Mouse (Mus musculus) C2C12 (cell line): ENCODE results near the gene Sort1. TPM values are rescaled to one million over a fixed set of nuclear protein-coding genes. Genes with fewer than 3 reads are reported as not detected.

Source experiments
- H3K27me3 ChIP-seq: one replicate; pipeline ENCODE4 v1.6.1; 2011; ENCODE audit not compliant: control insufficient read depth, insufficient read depth, insufficient read length
- H3K36me3 ChIP-seq: one replicate; pipeline ENCODE4 v1.6.1; 2011; ENCODE audit not compliant: control insufficient read depth, insufficient read depth
- H3K4me3 ChIP-seq: one replicate; pipeline ENCODE4 v1.5.1; 2011; ENCODE audit warnings: mild to moderate bottlenecking, control low read depth; ENCODE audit not compliant: poor library complexity, insufficient read depth, severe bottlenecking
- H3K79me2 ChIP-seq: one replicate; pipeline ENCODE4 v1.6.1; 2011; ENCODE audit not compliant: control insufficient read depth, insufficient read depth
- H3K79me3 ChIP-seq: one replicate; pipeline ENCODE4 v1.6.1; 2011; ENCODE audit warnings: low read depth, control low read depth
- H3ac ChIP-seq: one replicate; pipeline ENCODE3; 2011; ENCODE audit warnings: low read depth; ENCODE audit not compliant: control insufficient read depth, insufficient read length
- CEBPB ChIP-seq: IDR thresholded peaks from one replicate; pipeline ENCODE4 v1.6.1; 2011; ENCODE audit warnings: low read depth, mild to moderate bottlenecking, control low read depth, moderate library complexity
- CTCF ChIP-seq: IDR thresholded peaks from one replicate; pipeline ENCODE4 v1.5.1; 2011; ENCODE audit not compliant: control insufficient read depth, insufficient read depth, insufficient read length
- FOSL1 ChIP-seq: IDR thresholded peaks from one replicate; pipeline ENCODE4 v1.8.0; 2011; ENCODE audit warnings: mild to moderate bottlenecking, low read length; ENCODE audit not compliant: poor library complexity, insufficient read depth, severe bottlenecking
- MAX ChIP-seq: IDR thresholded peaks from one replicate; pipeline ENCODE4 v1.6.1; 2011; ENCODE audit warnings: mild to moderate bottlenecking, control low read depth
- MYOD1 ChIP-seq: IDR thresholded peaks from one replicate; pipeline ENCODE4 v1.6.1; 2011; ENCODE audit warnings: low read depth; ENCODE audit not compliant: control insufficient read depth, insufficient read length
- MYOG ChIP-seq: IDR thresholded peaks from one replicate; pipeline ENCODE4 v1.6.1; 2011; ENCODE audit not compliant: control insufficient read depth, insufficient read length; ENCODE audit errors: extremely low read depth
- USF1 ChIP-seq: IDR thresholded peaks from one replicate; pipeline ENCODE4 v1.6.1; 2011; ENCODE audit warnings: low read depth, mild to moderate bottlenecking, control low read depth, moderate library complexity
- polyA plus RNA-seq: library from polyadenylated mRNA; unstranded; fragments of >200 nt; fragmentation: generic; extraction: Trizol; gene quantifications from one replicate; pipeline ENCODE4 v1.2.1, GENCODE M21; 2012; ENCODE audit warnings: missing spikeins

The Sort1 gene
- polyA plus RNA-seq, 1 experiment = 0.41 TPM

DNA sequence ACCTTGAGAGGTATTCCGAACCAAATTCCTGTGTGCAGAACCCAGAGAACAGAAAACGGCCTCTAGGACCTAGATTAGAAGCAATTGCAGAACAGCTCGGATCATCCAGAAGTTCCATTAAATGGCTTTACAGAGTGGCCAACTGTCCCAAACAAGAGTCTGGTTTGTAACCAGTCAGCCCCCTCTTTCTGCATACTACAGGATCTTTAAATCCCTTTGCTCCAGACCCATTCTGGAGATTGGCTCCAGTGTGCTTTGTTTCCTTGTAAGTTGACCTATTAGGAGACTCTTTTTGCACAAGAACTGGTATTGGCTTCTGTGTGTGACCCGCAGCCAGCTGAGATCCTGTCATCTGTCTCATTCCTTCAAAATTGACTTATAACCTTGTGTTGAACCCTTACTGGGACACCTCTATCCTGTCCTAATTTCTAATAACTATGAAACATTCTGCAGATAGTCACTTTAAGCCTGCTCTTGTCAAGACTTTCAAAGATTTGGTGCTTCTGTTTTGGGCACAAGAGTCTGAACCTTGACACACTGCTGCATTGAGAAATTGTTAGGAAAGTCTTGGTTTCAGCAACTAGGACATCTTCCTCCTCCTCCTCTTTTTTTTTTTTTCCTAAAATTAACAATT lies 1.3 kb downstream of the Sort1 start:
- no peak overlapping the region for H3ac ChIP-seq
- peaks cover 33% of the 10 kb centered on the region for H3K27me3 ChIP-seq
- no peak overlapping the region for H3K4me3 ChIP-seq
- no peaks in the 10 kb centered on the region for H3K79me3 ChIP-seq
- no peak for TF ChIP-seq CTCF
- no peak for TF ChIP-seq FOSL1
- TF ChIP-seq MYOD1 = no peak
- no peak for TF ChIP-seq MYOG
- no peak for TF ChIP-seq CEBPB
- no peak for TF ChIP-seq MAX
- no peak for TF ChIP-seq USF1
- no peaks in the 10 kb centered on the region for H3K79me2 ChIP-seq
- peaks cover 2% of the 10 kb centered on the region for H3K36me3 ChIP-seq

DNA sequence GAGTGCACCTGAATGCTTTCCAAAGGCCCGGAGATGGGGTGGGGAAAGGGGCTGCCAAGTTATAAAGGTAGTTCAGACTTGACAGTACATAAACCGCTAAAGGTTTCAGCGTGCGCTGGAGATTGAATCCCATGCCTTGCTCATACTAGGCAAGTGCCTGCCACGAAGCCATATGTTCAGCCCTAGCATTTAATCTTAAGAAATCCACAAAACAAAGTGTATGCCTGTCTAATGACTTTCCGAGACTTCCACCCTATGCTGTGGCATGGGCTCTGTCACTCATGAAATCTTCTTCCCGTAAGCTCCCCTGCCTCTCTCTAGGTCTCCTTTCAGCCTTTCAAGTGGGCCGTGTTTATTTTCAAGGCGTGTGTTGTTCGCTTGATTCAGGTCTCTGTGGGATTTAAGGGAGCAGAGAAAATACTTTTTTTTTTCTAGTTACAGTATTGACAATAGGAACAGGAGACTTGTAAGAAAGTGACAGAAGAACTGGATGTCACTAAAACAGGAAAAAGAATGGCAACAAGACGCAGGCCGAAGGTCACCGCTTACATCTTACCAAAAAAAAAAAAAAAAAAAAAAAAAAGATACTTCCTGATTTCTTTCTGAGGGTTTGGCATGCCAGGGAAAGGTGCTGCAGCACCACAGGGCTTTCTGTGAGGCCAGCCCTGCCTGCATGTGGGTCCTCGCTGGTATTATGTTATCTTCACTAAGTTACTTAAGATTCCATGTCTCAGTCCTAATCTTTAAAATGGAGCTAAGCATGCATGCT lies 3.0 kb downstream of the Sort1 start:
- TF ChIP-seq MYOD1 (no peak), CEBPB (no peak), MAX (no peak), FOSL1 (no peak), MYOG (no peak), CTCF (no peak), USF1 (no peak)
- Histone ChIP-seq H3K36me3 (no peaks in the 10 kb centered on the region), H3ac (no peak overlapping the region), H3K4me3 (no peak overlapping the region), H3K79me2 (no peaks in the 10 kb centered on the region), H3K79me3 (no peaks in the 10 kb centered on the region), H3K27me3 (peaks cover 40% of the 10 kb centered on the region)

DNA sequence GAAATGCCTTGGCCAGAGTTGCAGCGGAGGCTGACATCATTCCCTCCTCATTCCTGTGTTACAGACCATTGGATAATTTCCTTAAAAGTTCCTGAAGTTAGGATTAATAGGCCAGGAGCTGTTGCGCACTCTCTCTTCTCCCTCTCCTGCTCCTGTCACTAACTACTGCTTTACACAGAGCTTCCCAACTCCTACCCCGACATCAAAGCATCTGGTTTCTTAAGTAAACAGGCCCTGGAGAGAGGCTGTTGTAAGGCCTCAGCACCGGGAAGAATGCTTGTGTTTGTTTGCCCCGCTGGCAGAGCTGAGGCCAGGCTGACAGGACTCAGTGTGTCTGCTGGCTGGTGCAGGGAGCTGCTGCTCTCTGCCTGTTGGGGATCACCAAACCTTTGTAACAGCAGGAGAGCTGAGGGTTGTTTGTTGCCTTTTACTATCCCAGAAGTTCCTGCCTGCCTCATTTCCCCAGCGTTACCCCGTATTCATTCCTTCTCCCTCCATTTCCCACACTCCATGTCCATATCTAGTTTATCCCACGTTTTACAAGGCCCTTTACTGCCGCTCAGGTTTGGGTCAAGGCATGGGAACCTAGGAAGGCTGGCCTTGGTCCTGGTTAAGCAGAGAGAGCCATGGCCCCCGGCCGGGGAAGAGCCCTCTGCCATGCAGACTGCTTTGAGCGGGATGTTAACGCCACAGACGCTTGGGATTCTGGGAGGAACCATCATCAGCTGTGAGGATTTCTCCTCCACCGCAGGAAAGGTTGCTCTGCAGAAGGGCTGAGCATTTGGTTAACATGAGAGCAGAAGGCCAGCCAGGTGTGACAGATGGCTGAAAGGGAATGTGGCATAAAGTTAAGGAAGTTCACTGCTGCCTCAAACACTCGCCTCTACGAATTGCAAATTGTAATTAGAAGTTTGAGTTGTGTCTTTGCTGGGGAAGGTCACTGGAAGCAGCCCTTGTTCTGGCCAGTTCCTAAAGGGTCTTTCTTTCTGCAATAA lies 4.2 kb downstream of the Sort1 start:
- no peak for TF ChIP-seq CTCF
- no peak for TF ChIP-seq MAX
- TF ChIP-seq CEBPB = no peak
- TF ChIP-seq MYOD1 = no peak
- no peak for TF ChIP-seq USF1
- no peak for TF ChIP-seq MYOG
- no peak for TF ChIP-seq FOSL1

DNA sequence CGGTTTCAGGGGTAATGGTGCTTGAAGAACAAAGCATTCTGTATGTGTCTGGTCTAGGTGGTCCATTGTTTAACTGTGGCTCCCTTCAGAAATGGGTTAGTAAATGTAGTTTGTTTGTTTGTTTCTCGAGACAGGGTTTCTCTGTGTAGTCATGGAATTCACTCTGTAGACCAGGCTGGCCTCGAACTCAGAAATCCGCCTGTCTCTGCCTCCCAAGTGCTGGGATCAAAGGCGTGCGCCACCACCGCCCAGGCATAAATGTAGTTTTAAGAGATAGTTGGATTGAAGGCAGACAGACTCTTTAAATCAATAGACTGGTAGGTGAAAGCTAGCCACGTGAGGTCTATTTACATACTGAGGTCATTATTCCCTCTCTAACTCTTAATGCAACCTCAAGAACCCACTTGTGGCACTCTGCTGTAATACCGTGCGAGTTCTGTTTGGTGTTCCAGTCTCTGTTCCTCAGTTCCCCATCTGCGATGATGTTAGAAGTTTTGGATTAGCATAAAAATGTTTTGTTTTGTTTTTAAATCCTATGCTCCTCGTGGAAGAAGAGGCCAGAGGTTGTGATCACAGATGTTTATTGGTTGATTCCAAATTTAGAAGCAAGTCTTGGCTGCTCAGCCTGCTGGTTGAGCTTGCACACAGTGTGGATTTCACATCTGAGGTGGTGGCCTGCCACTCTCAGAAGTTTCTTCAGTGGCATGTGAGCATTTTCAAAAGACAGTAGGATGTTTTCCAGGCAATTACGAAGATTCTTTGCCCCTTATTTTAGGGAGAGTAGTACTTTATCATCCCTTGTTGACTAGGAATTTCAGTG lies 5.6 kb downstream of the Sort1 start:
- Histone ChIP-seq H3K79me2 (no peaks in the 10 kb centered on the region), H3ac (no peak overlapping the region), H3K27me3 (peaks cover 40% of the 10 kb centered on the region), H3K4me3 (no peak overlapping the region), H3K36me3 (no peaks in the 10 kb centered on the region), H3K79me3 (no peaks in the 10 kb centered on the region)
- no peak for TF ChIP-seq FOSL1
- TF ChIP-seq MYOD1 = no peak
- no peak for TF ChIP-seq USF1
- TF ChIP-seq CTCF = no peak
- no peak for TF ChIP-seq CEBPB
- no peak for TF ChIP-seq MYOG
- no peak for TF ChIP-seq MAX

More for the DNA sequence above, 4.2 kb downstream of the Sort1 start:
- H3K36me3 ChIP-seq = no peaks in the 10 kb centered on the region
- H3K4me3 ChIP-seq = no peak overlapping the region
- no peaks in the 10 kb centered on the region for H3K79me3 ChIP-seq
- H3K27me3 ChIP-seq = peaks cover 43% of the 10 kb centered on the region
- H3ac ChIP-seq = no peak overlapping the region
- H3K79me2 ChIP-seq = no peaks in the 10 kb centered on the region
